Mouse (Mus musculus): ENCODE data around the gene Tshz2. TPM values are rescaled to one million over a fixed set of nuclear protein-coding genes. Genes with fewer than 3 reads are reported as not detected.
A peak's percentile ranks its signal among the peaks of the same experiment; 100 is the strongest.

Tshz2 gene
- total and polyA plus RNA-seq, 2 experiments from 2014 or later = 26.4 to 40.8 TPM

GRCm38 (mm10) chr2:169679264-169679663 lies 46.5 kb downstream of the Tshz2 start:
- H3K9ac ChIP-seq (replicated peaks; ENCODE audit: low read length, poor library complexity, severe bottlenecking) = no peak overlapping the region
- TF ChIP-seq CTCF (IDR thresholded peaks at IDR 0.05) = no peak
- ATAC-seq (ENCODE audit: low FRiP score) = no peak
- H3K36me3 ChIP-seq (ENCODE audit: insufficient read depth, low read length) = no peaks in the 10 kb centered on the region
- H3K4me2 ChIP-seq (ENCODE audit: low read depth, low read length, poor library complexity, severe bottlenecking) = no peak overlapping the region
- no peak overlapping the region for H3K4me3 ChIP-seq (ENCODE audit: low read depth, low read length)
- no peaks in the 10 kb centered on the region for H3K9me3 ChIP-seq (ENCODE audit: low read length)
- peaks cover 4% of the 10 kb centered on the region; the same call in 1 of the 2 replicates for H3K4me1 ChIP-seq (ENCODE audit: insufficient read depth, low read length)
- DNase-seq (ENCODE audit: low spot score) = no peak
- WGBS = 51% methylated on average over 7 of the region's 7 CpGs
- peak overlapping the region; percentile 70 for H3K27ac ChIP-seq (ENCODE audit: low read depth, low read length)
- no peaks in the 10 kb centered on the region for H3K27me3 ChIP-seq (ENCODE audit: insufficient read depth, low read length)

- Histone ChIP-seq H3K27ac (ENCODE audit: low read depth, low read length) (peak overlapping the region; percentile 70), H3K9ac (replicated peaks; ENCODE audit: low read length, poor library complexity, severe bottlenecking) (no peak overlapping the region), H3K9me3 (ENCODE audit: low read length) (no peaks in the 10 kb centered on the region), H3K4me2 (ENCODE audit: low read depth, low read length, poor library complexity, severe bottlenecking) (no peak overlapping the region), H3K36me3 (ENCODE audit: insufficient read depth, low read length) (no peaks in the 10 kb centered on the region), H3K4me3 (ENCODE audit: low read depth, low read length) (no peak overlapping the region), H3K27me3 (ENCODE audit: insufficient read depth, low read length) (no peaks in the 10 kb centered on the region), H3K4me1 (ENCODE audit: insufficient read depth, low read length) (peaks cover 4% of the 10 kb centered on the region; the same call in 1 of the 2 replicates)
- ATAC-seq (ENCODE audit: low FRiP score) (no peak), DNase-seq (ENCODE audit: low spot score) (peak; percentile 45)
- 25% methylated on average over 5 of the region's 5 CpGs for WGBS
- no peak for TF ChIP-seq CTCF (IDR thresholded peaks at IDR 0.05)
Observed at GRCm38 (mm10) chr2:169679951-169680350, 47.1 kb downstream of the Tshz2 start.

GRCm38 (mm10) chr2:169685260-169685659 lies 52.4 kb downstream of the Tshz2 start:
- 54% methylated on average over 5 of the region's 5 CpGs for WGBS
- peak; percentile 47 for DNase-seq (ENCODE audit: low spot score)
- peak; percentile 57 for TF ChIP-seq CTCF (IDR thresholded peaks at IDR 0.05)
- ATAC-seq (ENCODE audit: low FRiP score) = no peak
- H3K9ac ChIP-seq (replicated peaks; ENCODE audit: low read length, poor library complexity, severe bottlenecking) = no peak overlapping the region
- no peaks in the 10 kb centered on the region for H3K36me3 ChIP-seq (ENCODE audit: insufficient read depth, low read length)
- no peaks in the 10 kb centered on the region for H3K9me3 ChIP-seq (ENCODE audit: low read length)
- H3K4me1 ChIP-seq (ENCODE audit: insufficient read depth, low read length) = 0 out of 2 replicates have a peak, but pooled peaks cover 2% of the 10 kb centered on the region
- no peak overlapping the region for H3K27ac ChIP-seq (ENCODE audit: low read depth, low read length)
- H3K4me2 ChIP-seq (ENCODE audit: low read depth, low read length, poor library complexity, severe bottlenecking) = no peak overlapping the region
- no peak overlapping the region for H3K4me3 ChIP-seq (ENCODE audit: low read depth, low read length)
- no peaks in the 10 kb centered on the region for H3K27me3 ChIP-seq (ENCODE audit: insufficient read depth, low read length)

GRCm38 (mm10) chr2:169685747-169686146 lies 52.9 kb downstream of the Tshz2 start:
- no peak for ATAC-seq (ENCODE audit: low FRiP score)
- WGBS = 68% methylated on average over 7 of the region's 7 CpGs

GRCm38 (mm10) chr2:169686697-169687430 lies 54.1 kb downstream of the Tshz2 start:
- no peaks in the 10 kb centered on the region for H3K36me3 ChIP-seq (ENCODE audit: insufficient read depth, low read length)
- peak; percentile 66 for DNase-seq (ENCODE audit: low spot score)
- ATAC-seq (ENCODE audit: low FRiP score) = no peak

More at GRCm38 (mm10) chr2:169685747-169686146, 52.9 kb downstream of the Tshz2 start:
- Histone ChIP-seq H3K9me3 (ENCODE audit: low read length) (no peaks in the 10 kb centered on the region), H3K4me2 (ENCODE audit: low read depth, low read length, poor library complexity, severe bottlenecking) (no peak overlapping the region), H3K4me3 (ENCODE audit: low read depth, low read length) (no peak overlapping the region), H3K4me1 (ENCODE audit: insufficient read depth, low read length) (0 out of 2 replicates have a peak, but pooled peaks cover 2% of the 10 kb centered on the region), H3K9ac (replicated peaks; ENCODE audit: low read length, poor library complexity, severe bottlenecking) (no peak overlapping the region), H3K27ac (ENCODE audit: low read depth, low read length) (no peak overlapping the region), H3K36me3 (ENCODE audit: insufficient read depth, low read length) (no peaks in the 10 kb centered on the region), H3K27me3 (ENCODE audit: insufficient read depth, low read length) (no peaks in the 10 kb centered on the region)
- no peak for DNase-seq (ENCODE audit: low spot score)
- TF ChIP-seq CTCF (IDR thresholded peaks at IDR 0.05) = no peak

GRCm38 (mm10) chr2:169690054-169690453 lies 57.2 kb downstream of the Tshz2 start:
- WGBS = 95% methylated on average over 2 of the region's 2 CpGs
- no peak overlapping the region for H3K4me3 ChIP-seq (ENCODE audit: low read depth, low read length)

More at GRCm38 (mm10) chr2:169686697-169687430, 54.1 kb downstream of the Tshz2 start:
- no peaks in the 10 kb centered on the region for H3K9me3 ChIP-seq (ENCODE audit: low read length)
- no peak for TF ChIP-seq CTCF (IDR thresholded peaks at IDR 0.05)
- no peak overlapping the region for H3K4me3 ChIP-seq (ENCODE audit: low read depth, low read length)
- H3K4me2 ChIP-seq (ENCODE audit: low read depth, low read length, poor library complexity, severe bottlenecking) = no peak overlapping the region
- no peak overlapping the region for H3K27ac ChIP-seq (ENCODE audit: low read depth, low read length)
- H3K27me3 ChIP-seq (ENCODE audit: insufficient read depth, low read length) = no peaks in the 10 kb centered on the region
- H3K9ac ChIP-seq (replicated peaks; ENCODE audit: low read length, poor library complexity, severe bottlenecking) = no peak overlapping the region
- H3K4me1 ChIP-seq (ENCODE audit: insufficient read depth, low read length) = 0 out of 2 replicates have a peak, but pooled peaks cover 2% of the 10 kb centered on the region
- 51% methylated on average over 12 of the region's 12 CpGs for whole genome bisulfite sequencing

More at GRCm38 (mm10) chr2:169690054-169690453, 57.2 kb downstream of the Tshz2 start:
- H3K27me3 ChIP-seq (ENCODE audit: insufficient read depth, low read length) = no peaks in the 10 kb centered on the region
- TF ChIP-seq CTCF (IDR thresholded peaks at IDR 0.05) = no peak
- no peaks in the 10 kb centered on the region for H3K36me3 ChIP-seq (ENCODE audit: insufficient read depth, low read length)
- no peak for ATAC-seq (ENCODE audit: low FRiP score)
- H3K27ac ChIP-seq (ENCODE audit: low read depth, low read length) = no peak overlapping the region
- DNase-seq (ENCODE audit: low spot score) = no peak
- 0 out of 2 replicates have a peak, but pooled peaks cover 2% of the 10 kb centered on the region for H3K4me1 ChIP-seq (ENCODE audit: insufficient read depth, low read length)
- no peak overlapping the region for H3K4me2 ChIP-seq (ENCODE audit: low read depth, low read length, poor library complexity, severe bottlenecking)
- no peak overlapping the region for H3K9ac ChIP-seq (replicated peaks; ENCODE audit: low read length, poor library complexity, severe bottlenecking)
- no peaks in the 10 kb centered on the region for H3K9me3 ChIP-seq (ENCODE audit: low read length)
